Mouse (Mus musculus) forebrain, embryonic 14.5 days (tissue): ENCODE measurements at regions not wholly inside any gene's neighbourhood (a gene's known extent, or its start where the extent isn't known, plus 50 kb on each side); places are given as distances from the start of the nearest gene placed in this dataset.
"Not testable (repeated sequence)": the region's sequence is repeated elsewhere in the genome, so short reads cannot be mapped to it uniquely, and the experiment has no call there.

Experiments
- ATAC-seq: fragments of 200-750 bp; cut with Nextera tagmentation; 2 replicates; pipeline ENCODE4 v1.8.0; 2017; ENCODE audit warnings: mild to moderate bottlenecking, moderate library complexity
- DNase-seq: peaks from one replicate; pipeline ENCODE4 v3.0.0-alpha.2; 2015; ENCODE audit warnings: low spot score
- H3K27ac ChIP-seq: fragments of 300-500 bp; sonication (generic); 2 replicates; pipeline ENCODE4 v1.5.1; 2014; ENCODE audit warnings: low read depth, mild to moderate bottlenecking, control low read depth, low read length, moderate library complexity
- H3K27me3 ChIP-seq: fragments of 300-500 bp; sonication (generic); replicated peaks from 2 replicates; pipeline ENCODE4 v1.6.1; 2014; ENCODE audit warnings: low read length, control low read depth, mixed read lengths; ENCODE audit not compliant: control insufficient read depth, insufficient read depth
- H3K36me3 ChIP-seq: fragments of 300-500 bp; sonication (generic); 2 replicates; pipeline ENCODE4 v1.6.1; 2014; ENCODE audit warnings: low read length, control low read depth; ENCODE audit not compliant: control insufficient read depth, insufficient read depth
- H3K4me1 ChIP-seq: fragments of 300-500 bp; sonication (generic); 2 replicates; pipeline ENCODE4 v1.6.1; 2014; ENCODE audit warnings: antibody characterized with exemption, low read length, control low read depth; ENCODE audit not compliant: control insufficient read depth, insufficient read depth
- H3K4me2 ChIP-seq: fragments of 300-500 bp; sonication (generic); 2 replicates; pipeline ENCODE4 v1.6.1; 2014; ENCODE audit warnings: mild to moderate bottlenecking, control low read depth, low read length
- H3K4me3 ChIP-seq: fragments of 300-500 bp; sonication (generic); 2 replicates; pipeline ENCODE4 v1.5.1; 2014; ENCODE audit warnings: low read depth, low read length, control low read depth
- H3K9ac ChIP-seq: fragments of 300-500 bp; sonication (generic); 2 replicates; pipeline ENCODE4 v1.6.1; 2014; ENCODE audit warnings: mild to moderate bottlenecking, low read length, control low read depth, moderate library complexity
- H3K9me3 ChIP-seq: fragments of 300-500 bp; sonication (generic); replicated peaks from 2 replicates; pipeline ENCODE4 v1.6.1; 2016; ENCODE audit warnings: low read length, control low read depth, mixed read lengths; ENCODE audit not compliant: control insufficient read depth
- WGBS: fragments of 180-500 bp; shearing (Covaris S2); extraction: QIAGEN DNeasy Blood & Tissue Kit; methylation state at CpG from one replicate; pipeline ENCODE4 v1.1.7; 2014; 5-methylcytosine and 5-hydroxymethylcytosine counted together

GRCm38 (mm10) chr14:19217916-19218315, 200.8 kb downstream of the Gm21738 start:
- not testable (repeated sequence) for H3K9ac ChIP-seq, H3K9me3 ChIP-seq, H3K27ac ChIP-seq, ATAC-seq, H3K4me2 ChIP-seq, H3K4me1 ChIP-seq, H3K36me3 ChIP-seq, H3K4me3 ChIP-seq, DNase-seq, H3K27me3 ChIP-seq
- 84% methylated on average over 5 of the region's 5 CpGs for WGBS

- Histone ChIP-seq H3K4me1 (no peaks in the 10 kb centered on the region), H3K4me2 (no peak overlapping the region), H3K9ac (no peak overlapping the region), H3K9me3 (peaks cover 9% of the 10 kb centered on the region; the same call in 1 of the 2 replicates), H3K36me3 (no peaks in the 10 kb centered on the region), H3K4me3 (no peak overlapping the region), H3K27me3 (no peaks in the 10 kb centered on the region), H3K27ac (no peak overlapping the region)
- 87% methylated on average over 4 of the region's 4 CpGs for WGBS
- no peak for DNase-seq
- ATAC-seq = no peak
Observed at GRCm38 (mm10) chr14:19208507-19208906, 210.2 kb downstream of the Gm21738 start.

GRCm38 (mm10) chr14:19180203-19180602, 238.5 kb downstream of the Gm21738 start:
- DNase-seq, H3K9ac ChIP-seq, H3K4me3 ChIP-seq, H3K4me2 ChIP-seq, H3K27ac ChIP-seq, H3K36me3 ChIP-seq, H3K4me1 ChIP-seq, H3K27me3 ChIP-seq, H3K9me3 ChIP-seq, ATAC-seq: not testable (repeated sequence)
- 78% methylated on average over 9 of the region's 9 CpGs for WGBS

GRCm38 (mm10) chr14:19178060-19178459, 240.7 kb downstream of the Gm21738 start:
- H3K4me1 ChIP-seq, H3K27me3 ChIP-seq, H3K4me2 ChIP-seq, H3K27ac ChIP-seq, DNase-seq, H3K9me3 ChIP-seq, ATAC-seq, H3K9ac ChIP-seq, H3K36me3 ChIP-seq, H3K4me3 ChIP-seq: not testable (repeated sequence)
- WGBS = 57% methylated on average over 3 of the region's 3 CpGs

GRCm38 (mm10) chr14:19175288-19175687, 243.4 kb downstream of the Gm21738 start:
- Histone ChIP-seq H3K36me3 (no peaks in the 10 kb centered on the region), H3K27ac (no peak overlapping the region), H3K4me1 (no peaks in the 10 kb centered on the region), H3K4me2 (no peak overlapping the region), H3K4me3 (no peak overlapping the region), H3K27me3 (no peaks in the 10 kb centered on the region), H3K9me3 (no peaks in the 10 kb centered on the region), H3K9ac (no peak overlapping the region)
- no peak for ATAC-seq
- peak; percentile 1 for DNase-seq
- 15% methylated on average over 2 of the region's 2 CpGs for WGBS

- not testable (repeated sequence) for DNase-seq, ATAC-seq, H3K4me3 ChIP-seq, H3K36me3 ChIP-seq, H3K27me3 ChIP-seq, H3K4me2 ChIP-seq, H3K27ac ChIP-seq, H3K4me1 ChIP-seq, H3K9ac ChIP-seq, H3K9me3 ChIP-seq
- 67% methylated on average over 4 of the region's 4 CpGs for WGBS
Observed at GRCm38 (mm10) chr14:19170300-19171022, 248.3 kb downstream of the Gm21738 start.

GRCm38 (mm10) chr14:19166821-19167220, 251.9 kb downstream of the Gm21738 start:
- DNase-seq = no peak
- Histone ChIP-seq H3K27ac (no peak overlapping the region), H3K4me2 (no peak overlapping the region), H3K9ac (no peak overlapping the region), H3K9me3 (no peaks in the 10 kb centered on the region), H3K36me3 (no peaks in the 10 kb centered on the region), H3K27me3 (no peaks in the 10 kb centered on the region), H3K4me1 (no peaks in the 10 kb centered on the region), H3K4me3 (no peak overlapping the region)
- no peak for ATAC-seq

- not testable (repeated sequence) for DNase-seq, H3K4me3 ChIP-seq, H3K27ac ChIP-seq, H3K36me3 ChIP-seq, ATAC-seq, H3K9ac ChIP-seq, H3K27me3 ChIP-seq, H3K4me1 ChIP-seq, H3K4me2 ChIP-seq, H3K9me3 ChIP-seq
- WGBS = 88% methylated on average over 6 of the region's 6 CpGs
Observed at GRCm38 (mm10) chr14:19139875-19140274, 245.8 kb upstream of the Ube2e2 start.

GRCm38 (mm10) chr14:19131532-19131931, 237.5 kb upstream of the Ube2e2 start:
- no peaks in the 10 kb centered on the region for H3K9me3 ChIP-seq
- no peak for DNase-seq
- H3K4me1 ChIP-seq = no peaks in the 10 kb centered on the region
- no peak overlapping the region for H3K27ac ChIP-seq
- no peak overlapping the region for H3K9ac ChIP-seq
- H3K4me3 ChIP-seq = no peak overlapping the region
- no peak for ATAC-seq
- H3K4me2 ChIP-seq = no peak overlapping the region
- WGBS = 57% methylated on average over 1 of the region's 1 CpGs
- H3K27me3 ChIP-seq = no peaks in the 10 kb centered on the region
- no peaks in the 10 kb centered on the region for H3K36me3 ChIP-seq
